Mouse (Mus musculus): ENCODE measurements around the gene Pip5kl1. TPM values are rescaled to one million over a fixed set of nuclear protein-coding genes. Genes with fewer than 3 reads are reported as not detected.

Gene Pip5kl1
- polyA plus RNA-seq, 1 experiment: 39.7 TPM

DNA sequence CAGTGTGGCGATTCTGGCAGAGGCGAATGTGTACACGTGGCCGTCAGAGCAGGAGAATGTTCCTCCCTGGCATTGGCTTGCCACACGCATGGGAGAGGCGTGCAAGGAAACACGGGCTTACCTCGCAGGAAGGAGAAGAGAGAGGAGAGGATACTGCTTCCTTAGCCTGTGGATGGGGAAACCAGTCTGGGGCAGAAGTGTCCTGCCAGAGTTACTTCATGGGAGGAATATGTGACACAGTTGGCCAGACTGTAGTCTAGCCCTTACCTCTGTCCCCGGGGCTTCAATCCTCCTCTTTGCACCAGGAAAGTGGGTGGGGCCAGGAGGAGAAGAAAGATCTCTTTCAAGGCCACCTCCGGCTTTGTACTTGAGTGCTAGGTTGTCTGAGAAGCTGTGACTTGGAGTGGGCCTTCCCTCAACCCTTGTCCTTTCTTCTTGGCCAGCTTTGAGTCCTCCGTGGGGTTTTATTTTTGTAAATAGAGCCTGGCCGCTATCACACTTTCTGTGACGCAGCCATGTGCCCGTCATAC is 35.1 kb upstream of the Pip5kl1 start:
- Histone ChIP-seq H3K4me3 (ENCODE audit: control insufficient read depth, low read depth, low read length) (no peak overlapping the region), H3K36me3 (ENCODE audit: control insufficient read depth, insufficient read depth, low read length) (no peaks in the 10 kb centered on the region), H3K27me3 (ENCODE audit: control insufficient read depth, insufficient read depth, low read length) (no peaks in the 10 kb centered on the region), H3K27ac (ENCODE audit: control insufficient read depth, insufficient read depth, low read depth, low read length) (no peak overlapping the region), H3K4me1 (ENCODE audit: control insufficient read depth, insufficient read depth, low read length) (peaks cover 23% of the 10 kb centered on the region)
- no peak for TF ChIP-seq CTCF (IDR thresholded peaks at IDR 0.05; ENCODE audit: control insufficient read depth, insufficient read depth, insufficient replicate concordance, low read depth, low read length)
- TF ChIP-seq POLR2A (IDR thresholded peaks at IDR 0.05; ENCODE audit: control insufficient read depth, low read depth, low read length): no peak

GRCm38 (mm10) chr2:32541333-32541908 is 33.2 kb upstream of the Pip5kl1 start:
- no peak overlapping the region for H3K4me3 ChIP-seq (ENCODE audit: control insufficient read depth, low read depth, low read length)
- no peaks in the 10 kb centered on the region for H3K36me3 ChIP-seq (ENCODE audit: control insufficient read depth, insufficient read depth, low read length)
- no peak for TF ChIP-seq CTCF (IDR thresholded peaks at IDR 0.05; ENCODE audit: control insufficient read depth, insufficient read depth, insufficient replicate concordance, low read depth, low read length)
- no peak for TF ChIP-seq POLR2A (IDR thresholded peaks at IDR 0.05; ENCODE audit: control insufficient read depth, low read depth, low read length)
- H3K27me3 ChIP-seq (ENCODE audit: control insufficient read depth, insufficient read depth, low read length): no peaks in the 10 kb centered on the region
- H3K4me1 ChIP-seq (ENCODE audit: control insufficient read depth, insufficient read depth, low read length): peaks cover 14% of the 10 kb centered on the region
- H3K27ac ChIP-seq (ENCODE audit: control insufficient read depth, insufficient read depth, low read depth, low read length): no peak overlapping the region

GRCm38 (mm10) chr2:32541986-32542573 is 32.5 kb upstream of the Pip5kl1 start:
- TF ChIP-seq CTCF (IDR thresholded peaks at IDR 0.05; ENCODE audit: control insufficient read depth, insufficient read depth, insufficient replicate concordance, low read depth, low read length): no peak
- no peak for TF ChIP-seq POLR2A (IDR thresholded peaks at IDR 0.05; ENCODE audit: control insufficient read depth, low read depth, low read length)
- Histone ChIP-seq H3K4me1 (ENCODE audit: control insufficient read depth, insufficient read depth, low read length) (peaks cover 12% of the 10 kb centered on the region), H3K36me3 (ENCODE audit: control insufficient read depth, insufficient read depth, low read length) (no peaks in the 10 kb centered on the region), H3K27ac (ENCODE audit: control insufficient read depth, insufficient read depth, low read depth, low read length) (no peak overlapping the region), H3K27me3 (ENCODE audit: control insufficient read depth, insufficient read depth, low read length) (no peaks in the 10 kb centered on the region), H3K4me3 (ENCODE audit: control insufficient read depth, low read depth, low read length) (no peak overlapping the region)

GRCm38 (mm10) chr2:32543031-32543449 is 31.6 kb upstream of the Pip5kl1 start:
- no peak overlapping the region for H3K27ac ChIP-seq (ENCODE audit: control insufficient read depth, insufficient read depth, low read depth, low read length)
- TF ChIP-seq POLR2A (IDR thresholded peaks at IDR 0.05; ENCODE audit: control insufficient read depth, low read depth, low read length) (no peak), CTCF (IDR thresholded peaks at IDR 0.05; ENCODE audit: control insufficient read depth, insufficient read depth, insufficient replicate concordance, low read depth, low read length) (no peak)
- no peak overlapping the region for H3K4me3 ChIP-seq (ENCODE audit: control insufficient read depth, low read depth, low read length)
- no peaks in the 10 kb centered on the region for H3K36me3 ChIP-seq (ENCODE audit: control insufficient read depth, insufficient read depth, low read length)
- H3K4me1 ChIP-seq (ENCODE audit: control insufficient read depth, insufficient read depth, low read length): peaks cover 8% of the 10 kb centered on the region
- H3K27me3 ChIP-seq (ENCODE audit: control insufficient read depth, insufficient read depth, low read length): no peaks in the 10 kb centered on the region

DNA sequence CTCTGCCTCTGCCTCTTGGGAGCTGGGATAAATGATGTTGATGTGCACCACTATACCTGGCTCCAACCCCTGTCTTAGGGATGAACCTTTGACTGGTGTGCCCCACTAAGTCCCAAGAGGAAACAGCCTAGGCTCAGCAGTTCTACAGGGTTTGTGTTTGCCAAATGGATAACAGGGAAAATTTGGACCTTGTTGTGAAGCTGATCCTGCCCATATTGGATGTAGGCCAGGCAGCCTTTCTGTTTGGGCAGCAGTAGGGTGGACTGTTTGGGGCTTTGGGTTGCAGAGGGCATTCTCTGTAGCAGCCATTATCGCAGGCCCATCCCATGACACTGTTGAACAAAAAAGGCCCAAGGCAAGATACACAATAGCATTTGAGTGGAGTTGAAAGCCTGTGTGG is 27.6 kb upstream of the Pip5kl1 start:
- TF ChIP-seq CTCF (IDR thresholded peaks at IDR 0.05; ENCODE audit: control insufficient read depth, insufficient read depth, insufficient replicate concordance, low read depth, low read length): no peak
- no peak for TF ChIP-seq POLR2A (IDR thresholded peaks at IDR 0.05; ENCODE audit: control insufficient read depth, low read depth, low read length)
- peaks cover 3% of the 10 kb centered on the region for H3K4me1 ChIP-seq (ENCODE audit: control insufficient read depth, insufficient read depth, low read length)
- H3K36me3 ChIP-seq (ENCODE audit: control insufficient read depth, insufficient read depth, low read length): no peaks in the 10 kb centered on the region
- no peak overlapping the region for H3K4me3 ChIP-seq (ENCODE audit: control insufficient read depth, low read depth, low read length)
- H3K27me3 ChIP-seq (ENCODE audit: control insufficient read depth, insufficient read depth, low read length): no peaks in the 10 kb centered on the region
- no peak overlapping the region for H3K27ac ChIP-seq (ENCODE audit: control insufficient read depth, insufficient read depth, low read depth, low read length)

DNA sequence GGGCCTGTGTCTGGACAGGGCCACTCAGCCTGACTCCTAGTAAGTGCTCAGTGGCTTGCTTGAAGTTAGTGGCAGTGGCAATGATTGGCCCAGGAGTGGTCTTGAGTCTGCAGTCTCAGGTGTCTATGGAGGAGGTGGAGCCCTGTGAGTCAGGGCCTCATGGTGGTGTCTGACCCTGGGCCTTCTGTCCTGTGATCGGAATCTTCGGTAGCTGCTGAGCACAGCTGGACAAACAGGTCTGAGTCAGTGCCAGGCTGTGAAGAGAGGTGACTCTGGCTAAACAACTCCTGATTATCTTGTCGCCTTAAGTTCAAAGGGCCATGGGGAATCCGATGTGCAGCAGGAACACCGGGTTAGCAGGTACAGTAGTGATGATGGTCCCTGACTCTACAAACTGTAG is 27.2 kb upstream of the Pip5kl1 start:
- Histone ChIP-seq H3K27me3 (ENCODE audit: control insufficient read depth, insufficient read depth, low read length) (no peaks in the 10 kb centered on the region), H3K36me3 (ENCODE audit: control insufficient read depth, insufficient read depth, low read length) (no peaks in the 10 kb centered on the region), H3K4me1 (ENCODE audit: control insufficient read depth, insufficient read depth, low read length) (peaks cover 2% of the 10 kb centered on the region), H3K27ac (ENCODE audit: control insufficient read depth, insufficient read depth, low read depth, low read length) (no peak overlapping the region), H3K4me3 (ENCODE audit: control insufficient read depth, low read depth, low read length) (no peak overlapping the region)
- TF ChIP-seq CTCF (IDR thresholded peaks at IDR 0.05; ENCODE audit: control insufficient read depth, insufficient read depth, insufficient replicate concordance, low read depth, low read length) (no peak), POLR2A (IDR thresholded peaks at IDR 0.05; ENCODE audit: control insufficient read depth, low read depth, low read length) (no peak)

DNA sequence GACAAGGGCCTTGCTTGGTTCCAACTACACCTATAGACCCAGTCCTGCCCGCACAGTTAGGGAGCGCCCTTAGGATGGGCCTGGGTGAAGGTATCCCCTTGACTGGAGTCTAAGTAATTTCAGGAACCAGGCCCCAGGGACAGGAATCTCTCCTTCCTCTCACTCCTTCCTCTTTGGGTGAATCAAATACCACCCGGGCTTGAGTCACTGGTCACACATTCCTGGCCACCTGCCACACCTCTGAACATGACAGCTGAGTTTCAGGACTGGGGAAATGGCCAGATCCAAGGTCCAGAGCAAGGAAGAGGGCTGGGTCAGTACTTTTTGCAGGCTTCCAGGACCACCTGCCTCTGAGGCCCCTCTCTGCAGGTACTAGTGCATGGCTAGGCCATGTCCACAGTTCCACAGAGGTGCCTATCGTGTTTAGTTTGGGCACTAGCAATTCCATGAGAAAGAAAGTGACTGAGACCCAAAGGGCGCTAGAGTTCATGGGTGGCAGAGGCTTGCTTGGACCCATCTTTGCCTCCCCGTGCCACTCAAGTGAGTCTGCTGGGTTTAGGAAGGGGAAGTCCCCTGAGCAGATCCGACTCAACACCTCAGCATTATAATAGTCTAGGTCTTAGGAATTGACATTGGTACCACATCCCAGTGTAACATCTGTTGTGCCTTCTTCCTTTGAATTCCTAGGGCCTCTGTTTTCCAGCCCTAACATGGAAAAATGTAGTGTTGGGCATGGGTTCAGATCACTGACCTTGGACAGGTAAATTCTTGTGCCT is 26.4 kb upstream of the Pip5kl1 start:
- no peak for TF ChIP-seq CTCF (IDR thresholded peaks at IDR 0.05; ENCODE audit: control insufficient read depth, insufficient read depth, insufficient replicate concordance, low read depth, low read length)
- TF ChIP-seq POLR2A (IDR thresholded peaks at IDR 0.05; ENCODE audit: control insufficient read depth, low read depth, low read length): no peak
- no peaks in the 10 kb centered on the region for H3K36me3 ChIP-seq (ENCODE audit: control insufficient read depth, insufficient read depth, low read length)

More for the DNA sequence above, 26.4 kb upstream of the Pip5kl1 start:
- Histone ChIP-seq H3K27ac (ENCODE audit: control insufficient read depth, insufficient read depth, low read depth, low read length) (no peak overlapping the region), H3K27me3 (ENCODE audit: control insufficient read depth, insufficient read depth, low read length) (no peaks in the 10 kb centered on the region), H3K4me1 (ENCODE audit: control insufficient read depth, insufficient read depth, low read length) (no peaks in the 10 kb centered on the region; the same call in 1 of the 2 replicates), H3K4me3 (ENCODE audit: control insufficient read depth, low read depth, low read length) (no peak overlapping the region)
